Mouse (Mus musculus) kidney, embryonic 14.5 days (tissue): Measurements from ENCODE around the gene Exo5. TPM values are rescaled to one million over a fixed set of nuclear protein-coding genes. Genes with fewer than 3 reads are reported as not detected.
A peak's percentile ranks its signal among the peaks of the same experiment; 100 is the strongest.

ENCODE experiments used
- ATAC-seq: fragments of 200-750 bp; cut with Nextera tagmentation; 2 replicates; pipeline ENCODE4 v1.8.0; 2017; ENCODE audit warnings: moderate number of reproducible peaks, mild to moderate bottlenecking, moderate TSS enrichment, moderate library complexity; ENCODE audit not compliant: low FRiP score, low TSS enrichment
- H3K27ac ChIP-seq: fragments of 300-500 bp; sonication (generic); 2 replicates; pipeline ENCODE4 v1.5.1; 2014; ENCODE audit warnings: low read depth, mild to moderate bottlenecking, low read length, moderate library complexity, mixed read lengths
- H3K27me3 ChIP-seq: fragments of 300-500 bp; sonication (generic); 2 replicates; pipeline ENCODE4 v1.6.1; 2014; ENCODE audit warnings: mild to moderate bottlenecking, low read length; ENCODE audit not compliant: control insufficient read depth, insufficient read depth
- H3K36me3 ChIP-seq: fragments of 300-500 bp; sonication (generic); 2 replicates; pipeline ENCODE4 v1.6.1; 2014; ENCODE audit warnings: low read length, mixed read lengths; ENCODE audit not compliant: control insufficient read depth, insufficient read depth
- H3K4me1 ChIP-seq: fragments of 300-500 bp; sonication (generic); 2 replicates; pipeline ENCODE4 v1.6.1; 2014; ENCODE audit warnings: low read length, mixed read lengths; ENCODE audit not compliant: control insufficient read depth, insufficient read depth
- H3K4me2 ChIP-seq: fragments of 300-500 bp; sonication (generic); replicated peaks from 2 replicates; pipeline ENCODE4 v1.6.1; 2014; ENCODE audit warnings: low read depth, mild to moderate bottlenecking, low read length
- H3K4me3 ChIP-seq: fragments of 300-500 bp; sonication (generic); 2 replicates; pipeline ENCODE4 v1.5.1; 2014; ENCODE audit warnings: mild to moderate bottlenecking, low read length
- H3K9ac ChIP-seq: fragments of 300-500 bp; sonication (generic); 2 replicates; pipeline ENCODE4 v1.6.1; 2014; ENCODE audit warnings: low read depth, mild to moderate bottlenecking, low read length, moderate library complexity
- H3K9me3 ChIP-seq: fragments of 300-500 bp; sonication (generic); 2 replicates; pipeline ENCODE4 v1.6.1; 2016; ENCODE audit warnings: low read length; ENCODE audit not compliant: control insufficient read depth
- WGBS: fragments of 180-500 bp; shearing (Covaris S2); extraction: QIAGEN DNeasy Blood & Tissue Kit; methylation state at CpG from one replicate; pipeline ENCODE4 v1.1.7; 2014; 5-methylcytosine and 5-hydroxymethylcytosine counted together
- polyA plus RNA-seq: library from polyadenylated mRNA; unstranded; fragments of >200 nt; fragmentation: Nextera tagmentation; extraction: Ambion mirVana; gene quantifications from 2 replicates; pipeline ENCODE4 v1.2.1, GENCODE M21; 2014

Exo5 gene
- 25.9 and 29.0 TPM in 2 replicates for polyA plus RNA-seq

DNA sequence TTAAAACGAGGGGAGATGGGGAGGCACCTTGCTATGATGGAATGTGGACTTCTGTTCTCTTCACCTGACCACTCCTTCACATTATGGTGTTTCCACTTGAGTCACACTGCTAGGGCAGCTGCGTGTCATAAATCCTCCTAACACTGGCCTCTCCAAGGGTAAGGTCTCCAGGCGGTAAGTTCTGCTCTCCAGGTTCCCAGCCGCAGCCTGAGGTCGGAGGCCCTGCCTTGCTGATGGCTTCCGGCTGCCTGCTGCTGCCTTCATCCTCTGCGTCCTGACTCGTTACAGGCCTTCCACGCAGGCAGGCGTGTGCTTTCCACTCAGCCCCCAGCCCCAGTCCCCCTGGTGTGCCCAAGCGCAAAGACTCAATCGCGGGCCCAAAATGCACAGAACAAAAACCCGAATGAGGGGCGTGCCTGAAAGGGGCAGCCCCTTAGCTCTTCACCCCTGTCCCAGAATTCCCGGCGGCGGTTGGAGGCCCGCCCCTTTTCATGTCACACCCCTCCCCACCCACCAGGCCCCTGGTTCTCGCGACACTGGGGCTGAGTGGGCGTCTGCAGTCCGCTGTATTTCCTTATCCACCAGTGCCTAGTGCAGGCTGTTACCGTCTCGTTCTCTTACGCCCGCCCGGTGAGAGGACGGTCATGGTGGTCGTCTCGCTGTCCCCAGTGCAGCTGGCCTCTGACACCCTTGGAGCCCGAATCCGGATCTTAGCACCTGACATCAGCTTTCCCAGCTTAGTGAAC lies at the start of gene Exo5:
TSS of gene Exo5 (minus strand) at position 464 of the 746 bp plus-strand sequence.
- Histone ChIP-seq H3K4me1 (no peaks in the 10 kb centered on the region; the same call in 1 of the 2 replicates), H3K9ac (peak within 1 kb of the TSS; percentile 75), H3K4me3 (peak within 1 kb of the TSS; percentile 75), H3K9me3 (no peaks in the 10 kb centered on the region), H3K4me2 (peak within 1 kb of the TSS; percentile 69), H3K27ac (peak within 1 kb of the TSS; percentile 79; the same call in 1 of the 2 replicates), H3K27me3 (no peaks in the 10 kb centered on the region), H3K36me3 (peaks cover 24% of the 10 kb centered on the region)
- peak; percentile 99 for ATAC-seq
- under 1% methylated on average over 33 of the region's 33 CpGs for WGBS

DNA sequence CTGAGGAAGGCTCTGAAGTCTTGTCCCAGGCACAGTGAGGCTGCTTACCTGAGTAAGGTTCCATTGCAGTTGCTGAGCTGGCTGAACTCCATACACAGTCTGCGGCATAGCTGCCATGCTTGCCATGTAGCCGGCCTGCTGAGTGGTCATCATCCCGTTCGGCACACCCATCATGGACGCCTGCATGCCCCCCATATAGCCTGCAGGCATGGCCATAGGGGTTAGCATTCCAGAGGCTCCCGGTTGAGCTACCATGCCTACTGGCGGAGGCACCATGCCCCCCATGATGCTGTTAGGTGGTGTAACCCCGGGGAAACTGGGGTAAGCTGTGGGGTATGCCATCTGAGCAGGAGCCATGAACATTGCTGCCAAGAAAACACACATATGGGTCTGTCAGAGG lies 47.0 kb upstream of the Exo5 start:
- Histone ChIP-seq H3K4me2 (no peak overlapping the region), H3K27ac (no peak overlapping the region), H3K4me1 (no peaks in the 10 kb centered on the region), H3K27me3 (no peaks in the 10 kb centered on the region), H3K36me3 (peaks cover 38% of the 10 kb centered on the region), H3K4me3 (no peak overlapping the region), H3K9me3 (no peaks in the 10 kb centered on the region), H3K9ac (no peak overlapping the region)
- no peak for ATAC-seq
- 91% methylated on average over 8 of the region's 8 CpGs for WGBS

DNA sequence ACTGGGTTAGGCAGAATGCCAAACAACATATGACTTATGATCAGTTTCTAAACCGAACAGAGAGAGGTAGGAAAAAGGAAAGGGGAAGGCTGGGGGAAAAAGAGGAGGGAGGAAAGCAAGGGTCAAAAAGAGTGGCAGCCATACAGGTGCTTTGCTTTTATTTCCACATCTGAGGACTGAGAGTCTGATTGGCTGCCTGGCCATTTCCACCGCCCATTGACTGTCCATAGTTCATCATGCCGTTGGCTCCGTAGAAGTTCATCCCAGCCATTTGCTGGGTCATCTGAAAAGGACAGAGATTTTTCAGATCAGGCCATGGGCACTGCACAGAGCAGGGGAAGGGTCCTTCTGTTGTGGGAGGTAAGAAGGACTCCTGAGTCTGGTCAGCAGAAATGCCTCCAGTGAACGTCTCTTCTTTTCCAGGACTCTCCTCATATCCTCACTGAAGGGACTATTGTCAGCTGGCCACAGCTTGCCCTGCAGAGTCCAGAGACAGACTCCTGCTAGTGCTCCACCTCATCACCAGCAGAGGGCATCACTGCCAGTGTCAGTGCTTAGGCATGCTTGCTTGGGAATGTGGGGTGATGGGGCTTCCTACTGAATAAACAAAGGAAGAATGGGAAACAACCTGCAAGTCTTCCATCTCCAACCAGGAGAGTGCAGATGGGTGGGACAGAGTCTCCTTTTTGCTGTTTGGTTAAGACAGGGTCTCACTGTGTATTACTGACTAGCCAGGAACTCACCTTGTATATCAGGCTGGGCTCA lies 44.7 kb upstream of the Exo5 start:
- WGBS: 76% methylated on average over 5 of the region's 5 CpGs
- no peak for ATAC-seq
- Histone ChIP-seq H3K27ac (no peak overlapping the region), H3K4me2 (no peak overlapping the region), H3K9ac (no peak overlapping the region), H3K4me3 (no peak overlapping the region), H3K36me3 (peaks cover 31% of the 10 kb centered on the region), H3K27me3 (no peaks in the 10 kb centered on the region), H3K4me1 (no peaks in the 10 kb centered on the region), H3K9me3 (no peaks in the 10 kb centered on the region)

DNA sequence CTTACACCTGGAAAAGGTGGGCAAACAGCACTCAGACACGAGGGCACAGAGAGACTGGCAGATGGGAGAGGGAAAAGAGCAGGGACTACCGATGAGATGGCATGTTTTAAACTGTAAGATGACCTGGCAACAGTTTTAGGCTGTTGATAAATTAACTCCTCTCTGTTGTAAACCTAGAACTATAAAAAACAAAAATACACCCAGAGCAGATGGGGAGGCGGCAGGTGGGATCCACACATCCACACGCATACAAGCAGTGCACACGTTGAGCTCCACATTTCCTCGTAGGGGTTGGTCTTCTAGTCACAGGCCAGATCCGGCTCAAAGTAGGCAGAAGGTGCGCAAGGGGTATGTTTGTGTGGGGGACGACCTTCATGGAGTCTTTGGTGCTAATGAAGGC lies 43.7 kb upstream of the Exo5 start:
- no peak overlapping the region for H3K4me3 ChIP-seq
- peaks cover 24% of the 10 kb centered on the region for H3K36me3 ChIP-seq
- H3K9me3 ChIP-seq: no peaks in the 10 kb centered on the region
- no peaks in the 10 kb centered on the region for H3K4me1 ChIP-seq
- 89% methylated on average over 9 of the region's 9 CpGs for WGBS
- no peak for ATAC-seq
- H3K4me2 ChIP-seq: no peak overlapping the region
- no peak overlapping the region for H3K27ac ChIP-seq
- H3K9ac ChIP-seq: no peak overlapping the region
- H3K27me3 ChIP-seq: no peaks in the 10 kb centered on the region

DNA sequence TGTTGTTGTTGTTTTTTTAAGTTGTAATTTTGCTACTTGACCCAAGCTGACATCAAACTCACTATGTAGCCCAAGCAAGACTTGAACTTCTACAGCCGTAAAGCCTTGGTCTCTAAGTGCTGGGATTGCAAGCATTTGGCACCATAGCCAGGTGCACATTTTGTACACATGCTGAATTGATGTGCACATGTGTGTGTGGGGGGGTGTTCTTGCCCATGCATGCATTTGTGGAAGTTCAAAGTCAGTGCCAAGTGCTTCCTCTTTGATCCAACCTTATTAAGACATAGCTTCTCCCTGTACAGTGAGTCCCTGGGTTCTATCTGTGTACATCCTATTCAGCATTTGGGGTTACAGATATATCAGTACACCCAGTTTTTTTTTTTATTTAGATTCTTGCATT lies 30.8 kb upstream of the Exo5 start:
- Histone ChIP-seq H3K9me3 (no peaks in the 10 kb centered on the region), H3K4me1 (no peaks in the 10 kb centered on the region), H3K27me3 (no peaks in the 10 kb centered on the region), H3K4me3 (no peak overlapping the region), H3K27ac (no peak overlapping the region), H3K9ac (no peak overlapping the region), H3K36me3 (no peaks in the 10 kb centered on the region), H3K4me2 (no peak overlapping the region)
- no peak for ATAC-seq
- 97% methylated on average over 1 of the region's 1 CpGs for WGBS

DNA sequence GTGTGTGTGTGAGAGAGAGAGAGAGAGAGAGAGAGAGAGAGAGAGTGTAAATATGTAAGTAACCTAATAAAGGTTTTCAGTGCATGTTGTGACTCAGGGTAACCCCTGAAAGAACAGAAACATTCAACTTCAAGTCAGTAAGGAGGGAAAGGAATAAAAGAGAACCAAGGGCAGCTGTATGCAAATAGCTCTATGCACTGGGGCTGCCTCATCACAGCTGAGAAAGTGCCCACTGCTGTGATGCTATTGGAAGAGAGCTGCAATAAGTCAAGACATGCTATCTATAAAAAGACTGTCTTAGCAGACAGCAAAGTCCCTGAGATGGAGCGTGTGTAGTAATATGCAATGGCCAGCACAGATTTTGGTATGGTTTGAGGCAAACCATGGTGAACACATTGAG lies 28.9 kb upstream of the Exo5 start:
- H3K4me1 ChIP-seq: no peaks in the 10 kb centered on the region
- H3K9ac ChIP-seq: no peak overlapping the region
- no peak overlapping the region for H3K4me3 ChIP-seq
- 88% methylated on average over 1 of the region's 1 CpGs for whole genome bisulfite sequencing
- no peak for ATAC-seq
- H3K9me3 ChIP-seq: no peaks in the 10 kb centered on the region
- no peaks in the 10 kb centered on the region for H3K36me3 ChIP-seq
- H3K27ac ChIP-seq: no peak overlapping the region
- H3K4me2 ChIP-seq: no peak overlapping the region
- H3K27me3 ChIP-seq: no peaks in the 10 kb centered on the region

DNA sequence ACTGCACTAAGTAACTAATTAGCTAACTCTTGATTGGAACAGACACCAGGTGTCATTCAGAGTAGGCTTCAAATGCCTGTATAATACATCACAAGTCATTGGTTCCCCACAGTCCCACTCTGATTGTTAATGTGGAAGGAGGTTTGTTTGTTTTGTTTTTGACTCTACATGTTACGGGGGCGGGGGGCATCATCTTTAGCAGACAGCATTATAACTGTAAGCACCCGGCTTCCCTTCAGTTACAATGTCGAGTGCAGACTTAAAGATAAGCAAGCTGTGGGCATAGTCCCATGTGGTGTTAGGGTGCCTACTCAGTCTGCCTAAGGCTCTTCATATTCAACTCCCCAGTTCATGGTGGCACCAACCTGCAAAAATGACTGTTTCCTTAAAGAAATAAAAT lies 28.2 kb upstream of the Exo5 start:
- Histone ChIP-seq H3K27me3 (no peaks in the 10 kb centered on the region), H3K4me1 (no peaks in the 10 kb centered on the region), H3K4me2 (no peak overlapping the region), H3K4me3 (no peak overlapping the region), H3K27ac (no peak overlapping the region), H3K9ac (no peak overlapping the region), H3K36me3 (no peaks in the 10 kb centered on the region), H3K9me3 (no peaks in the 10 kb centered on the region)
- no peak for ATAC-seq
- 78% methylated on average over 4 of the region's 4 CpGs for WGBS

DNA sequence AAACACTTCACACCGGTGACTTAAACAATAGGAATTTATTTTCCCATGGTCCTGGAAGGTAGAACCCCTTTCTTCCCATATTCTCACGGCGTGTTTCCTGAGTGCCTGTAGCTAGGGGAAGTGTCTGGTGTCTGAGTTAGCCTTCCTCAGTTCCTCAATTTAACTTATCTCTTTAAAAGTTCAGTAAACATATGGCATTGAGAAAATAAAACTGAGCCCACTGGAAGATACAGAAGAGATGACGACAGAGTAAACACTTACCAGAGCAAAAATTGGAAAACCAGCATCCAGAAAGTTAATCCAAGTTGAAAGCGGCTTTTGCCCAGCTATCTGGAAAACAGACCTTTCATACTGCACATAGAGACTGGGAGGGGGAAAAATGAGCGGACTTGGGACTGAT lies 27.3 kb upstream of the Exo5 start:
- no peak; the same call in 1 of the 2 replicates for ATAC-seq
- Histone ChIP-seq H3K27ac (peak overlapping the region; percentile 82; the same call in 1 of the 2 replicates), H3K36me3 (no peaks in the 10 kb centered on the region), H3K4me2 (peak overlapping the region; percentile 85), H3K27me3 (no peaks in the 10 kb centered on the region), H3K9ac (peak overlapping the region; percentile 85), H3K9me3 (no peaks in the 10 kb centered on the region), H3K4me1 (no peaks in the 10 kb centered on the region), H3K4me3 (peak overlapping the region; percentile 84)
- WGBS: 50% methylated on average over 6 of the region's 6 CpGs

DNA sequence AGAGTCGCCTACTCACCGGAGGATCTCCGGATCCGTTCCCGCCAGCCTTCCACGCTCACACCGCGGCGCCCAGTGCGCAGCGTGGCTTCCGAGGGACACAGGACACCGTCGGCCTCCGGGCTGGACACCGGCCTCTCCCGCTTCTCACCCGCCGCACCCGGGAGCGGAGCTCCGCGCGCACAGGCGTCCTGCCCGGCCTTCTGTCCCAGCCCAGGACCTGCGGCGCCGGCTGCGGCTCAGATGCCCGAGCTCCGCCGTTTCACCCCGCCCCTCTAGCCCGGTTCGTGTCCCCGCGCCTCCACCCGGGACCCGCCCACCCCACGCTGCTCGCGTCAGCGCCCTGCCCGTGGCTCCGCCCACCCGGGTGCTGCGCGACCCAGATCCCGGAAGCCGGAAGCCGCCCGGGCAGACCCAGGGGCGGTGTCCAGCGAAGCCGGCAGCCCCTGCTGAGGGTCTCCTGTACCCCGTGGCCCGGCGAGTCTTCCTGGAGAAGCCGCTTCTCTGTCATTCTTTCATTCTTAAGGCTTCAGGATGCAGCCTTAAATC lies 26.7 kb upstream of the Exo5 start, which contains the start of gene Zfp69:
TSS of gene Zfp69 (minus strand) at position 272 of the 546 bp plus-strand sequence.
- under 1% methylated on average over 60 of the region's 60 CpGs for WGBS

More for the DNA sequence above, 26.7 kb upstream of the Exo5 start, which contains the start of gene Zfp69:
- H3K4me2 ChIP-seq: peak within 1 kb of the TSS; percentile 85
- peak within 1 kb of the TSS; percentile 85 for H3K9ac ChIP-seq
- H3K9me3 ChIP-seq: no peaks in the 10 kb centered on the region
- H3K36me3 ChIP-seq: peaks cover 5% of the 10 kb centered on the region; the same call in 1 of the 2 replicates
- H3K27ac ChIP-seq: peak within 1 kb of the TSS; percentile 82
- ATAC-seq: peak; percentile 98
- H3K27me3 ChIP-seq: no peaks in the 10 kb centered on the region
- H3K4me3 ChIP-seq: peak within 1 kb of the TSS; percentile 84
- no peaks in the 10 kb centered on the region for H3K4me1 ChIP-seq
